Mouse (Mus musculus): Measurements from ENCODE around the gene S100a1.

GRCm38 (mm10) chr3:90512276-90512675, 1.9 kb downstream of the S100a1 start:
- no peak for TF ChIP-seq CTCF (IDR thresholded peaks at IDR 0.05; ENCODE audit: insufficient read depth, low read depth, low read length)
- no peak for TF ChIP-seq POLR2A (IDR thresholded peaks at IDR 0.05; ENCODE audit: insufficient read depth, low read depth, low read length)

All from olfactory bulb, adult 2 months (tissue).